Mouse (Mus musculus) midbrain, embryonic 13.5 days (tissue): ENCODE data around the gene Arl15. TPM values are rescaled to one million over a fixed set of nuclear protein-coding genes. Genes with fewer than 3 reads are reported as not detected.

Experiments used
- ATAC-seq: fragments of 200-750 bp; cut with Nextera tagmentation; 2 replicates; pipeline ENCODE4 v1.8.0; 2017; ENCODE audit warnings: mild to moderate bottlenecking, moderate TSS enrichment, moderate library complexity
- H3K27ac ChIP-seq: fragments of 300-500 bp; sonication (generic); 2 replicates; pipeline ENCODE4 v1.5.1; 2015; ENCODE audit warnings: inconsistent platforms, mild to moderate bottlenecking, moderate library complexity
- H3K27me3 ChIP-seq: fragments of 300-500 bp; sonication (generic); 2 replicates; pipeline ENCODE4 v1.6.1; 2015; ENCODE audit warnings: mild to moderate bottlenecking, inconsistent platforms
- H3K36me3 ChIP-seq: fragments of 300-500 bp; sonication (generic); 2 replicates; pipeline ENCODE4 v1.6.1; 2015; ENCODE audit warnings: mild to moderate bottlenecking, inconsistent platforms
- H3K4me1 ChIP-seq: fragments of 300-500 bp; sonication (generic); replicated peaks from 2 replicates; pipeline ENCODE4 v1.6.1; 2015; ENCODE audit warnings: inconsistent platforms
- H3K4me2 ChIP-seq: fragments of 300-500 bp; sonication (generic); replicated peaks from 2 replicates; pipeline ENCODE4 v1.6.1; 2015; ENCODE audit warnings: moderate library complexity, mild to moderate bottlenecking, inconsistent platforms
- H3K4me3 ChIP-seq: fragments of 300-500 bp; sonication (generic); replicated peaks from 2 replicates; pipeline ENCODE4 v1.5.1; 2015; ENCODE audit warnings: mild to moderate bottlenecking, inconsistent platforms
- H3K9ac ChIP-seq: fragments of 300-500 bp; sonication (generic); replicated peaks from 2 replicates; pipeline ENCODE4 v1.6.1; 2015; ENCODE audit warnings: mild to moderate bottlenecking, inconsistent platforms
- H3K9me3 ChIP-seq: fragments of 300-500 bp; sonication (generic); 2 replicates; pipeline ENCODE4 v1.6.1; 2016; ENCODE audit warnings: mild to moderate bottlenecking, inconsistent platforms
- WGBS: fragments of 180-500 bp; shearing (Covaris S2); methylation state at CpG from one replicate; pipeline ENCODE4 v1.1.7; 2015; 5-methylcytosine and 5-hydroxymethylcytosine counted together
- polyA plus RNA-seq: library from polyadenylated mRNA; unstranded; fragments of >200 nt; fragmentation: Nextera tagmentation; extraction: Ambion mirVana; gene quantifications from 2 replicates; pipeline ENCODE4 v1.2.1, GENCODE M21; 2015

Arl15 gene
- polyA plus RNA-seq, 1 experiment from 2014 or later = 15.0 TPM

DNA sequence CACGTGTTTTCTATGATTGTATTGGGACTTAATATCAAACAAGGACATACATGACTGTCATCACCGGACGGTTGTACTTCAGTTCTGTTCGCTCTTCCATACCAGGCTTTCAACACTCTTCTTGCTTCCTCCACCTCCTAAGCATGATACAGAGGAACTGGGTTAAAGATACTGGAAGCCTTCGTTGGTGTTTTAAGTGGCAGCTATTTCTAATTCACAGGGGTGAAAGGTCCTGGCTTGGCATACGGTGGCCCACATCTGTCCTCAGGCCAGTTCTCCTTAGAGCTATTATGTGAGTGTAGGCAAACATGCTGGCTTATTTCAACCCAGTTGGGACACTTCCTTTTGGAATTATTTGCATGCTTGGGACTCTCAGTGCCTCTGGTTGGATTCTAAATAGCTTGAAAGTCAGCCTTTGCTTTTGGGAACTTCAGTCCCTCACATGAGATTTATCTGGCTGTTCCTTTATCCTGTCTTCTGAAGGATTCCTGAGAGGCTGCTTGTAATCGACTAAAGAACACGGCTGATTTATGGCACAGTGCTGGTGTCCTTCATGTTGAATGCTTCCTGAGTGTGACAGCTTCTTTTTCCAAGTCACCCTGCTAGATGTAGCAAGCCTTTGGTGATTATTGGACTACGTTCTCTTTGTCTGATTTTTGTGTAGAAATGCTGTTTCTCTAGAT, 17.7 kb downstream of the Arl15 start:
- Histone ChIP-seq H3K36me3 (no peaks in the 10 kb centered on the region), H3K27me3 (no peaks in the 10 kb centered on the region), H3K4me1 (peaks cover 8% of the 10 kb centered on the region; the same call in 1 of the 2 replicates), H3K9me3 (no peaks in the 10 kb centered on the region), H3K4me2 (no peak overlapping the region), H3K27ac (no peak overlapping the region), H3K4me3 (no peak overlapping the region), H3K9ac (no peak overlapping the region)
- 74% methylated on average over 9 of the region's 9 CpGs for WGBS
- ATAC-seq = no peak

DNA sequence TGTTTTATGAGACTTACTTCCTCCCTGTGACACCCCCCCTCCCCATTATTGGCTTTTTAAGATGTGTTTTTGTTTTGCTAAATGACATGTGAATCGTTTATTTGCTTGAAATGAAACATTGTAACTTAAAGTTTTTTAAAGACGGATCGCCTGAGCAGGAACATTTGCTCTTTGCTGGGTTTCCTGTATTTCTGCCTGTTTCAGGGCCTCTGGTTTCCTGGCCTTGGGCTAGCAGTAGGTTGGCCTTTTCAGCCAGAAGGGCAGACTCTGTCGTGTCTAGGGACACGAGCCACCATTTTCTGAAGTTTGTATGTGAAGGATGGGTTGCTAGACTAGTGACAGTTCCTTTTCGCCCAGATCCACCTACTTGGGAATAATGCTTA, 18.3 kb downstream of the Arl15 start:
- 91% methylated on average over 6 of the region's 6 CpGs for WGBS
- no peak for ATAC-seq

DNA sequence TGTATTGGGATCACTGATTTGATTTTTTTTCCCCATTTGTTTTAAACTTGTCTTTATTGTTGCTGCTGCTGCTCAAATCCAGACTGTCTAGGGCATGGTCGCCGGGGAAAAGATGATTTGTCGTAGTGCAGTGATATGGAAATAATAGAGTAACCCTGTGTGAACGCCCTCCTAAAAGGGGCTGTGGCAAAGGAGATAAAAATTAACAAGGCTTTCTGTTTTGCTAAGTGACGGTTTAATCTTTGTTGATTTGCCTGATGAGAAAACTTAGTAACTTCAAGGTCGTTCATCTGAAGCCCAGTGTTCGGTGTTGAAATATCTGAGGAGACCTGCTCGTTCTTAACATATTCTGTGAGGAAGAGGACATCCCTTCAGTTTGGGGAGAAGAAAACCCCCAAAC, 19.8 kb downstream of the Arl15 start:
- ATAC-seq = no peak
- Histone ChIP-seq H3K4me2 (no peak overlapping the region), H3K4me3 (no peak overlapping the region), H3K27ac (no peak overlapping the region), H3K36me3 (no peaks in the 10 kb centered on the region), H3K9ac (no peak overlapping the region), H3K4me1 (peaks cover 8% of the 10 kb centered on the region; the same call in 1 of the 2 replicates), H3K9me3 (no peaks in the 10 kb centered on the region), H3K27me3 (no peaks in the 10 kb centered on the region)
- WGBS = 81% methylated on average over 8 of the region's 8 CpGs

More for the DNA sequence above, 18.3 kb downstream of the Arl15 start:
- Histone ChIP-seq H3K4me3 (no peak overlapping the region), H3K4me1 (peaks cover 8% of the 10 kb centered on the region; the same call in 1 of the 2 replicates), H3K9ac (no peak overlapping the region), H3K4me2 (no peak overlapping the region), H3K27ac (no peak overlapping the region), H3K36me3 (no peaks in the 10 kb centered on the region), H3K9me3 (no peaks in the 10 kb centered on the region), H3K27me3 (no peaks in the 10 kb centered on the region)

DNA sequence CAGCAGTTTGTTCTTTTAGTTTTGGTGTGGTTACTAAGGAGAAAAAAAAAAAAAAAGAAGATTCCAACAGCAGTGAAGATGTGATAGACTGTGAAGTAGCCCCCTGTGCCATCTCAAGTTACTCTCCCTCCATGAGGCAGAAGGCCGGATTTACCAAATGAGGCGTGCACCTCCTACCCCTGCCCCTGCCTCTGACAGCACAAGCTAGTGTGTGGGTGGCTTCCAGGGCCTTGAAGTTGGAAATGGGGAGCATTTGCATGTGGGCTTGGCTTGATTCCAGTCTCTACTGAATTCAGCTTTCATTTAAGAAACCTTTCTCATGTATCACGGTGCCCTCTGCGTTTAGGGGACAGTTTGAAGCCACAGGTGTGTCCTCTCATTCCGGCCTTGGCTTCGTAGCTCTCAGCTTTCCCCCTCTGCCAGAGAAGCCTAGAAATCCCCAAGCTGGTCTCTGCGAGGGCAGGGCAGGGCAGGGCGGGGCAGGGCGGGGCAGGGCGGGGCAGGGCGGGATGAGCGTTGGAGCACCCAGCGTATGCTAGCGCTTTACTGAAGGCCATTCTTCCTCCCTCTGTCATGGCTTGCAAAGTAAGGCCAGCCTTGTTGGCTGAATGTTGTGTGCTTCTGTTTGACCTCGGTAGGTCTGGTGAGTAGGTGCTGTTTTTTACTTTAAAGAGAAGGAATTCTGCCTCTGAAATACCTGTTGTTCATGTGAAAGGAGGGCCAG, 21.6 kb downstream of the Arl15 start:
- WGBS = 29% methylated on average over 14 of the region's 15 CpGs
- ATAC-seq = no peak; the same call in 1 of the 2 replicates
- H3K9me3 ChIP-seq = no peaks in the 10 kb centered on the region

DNA sequence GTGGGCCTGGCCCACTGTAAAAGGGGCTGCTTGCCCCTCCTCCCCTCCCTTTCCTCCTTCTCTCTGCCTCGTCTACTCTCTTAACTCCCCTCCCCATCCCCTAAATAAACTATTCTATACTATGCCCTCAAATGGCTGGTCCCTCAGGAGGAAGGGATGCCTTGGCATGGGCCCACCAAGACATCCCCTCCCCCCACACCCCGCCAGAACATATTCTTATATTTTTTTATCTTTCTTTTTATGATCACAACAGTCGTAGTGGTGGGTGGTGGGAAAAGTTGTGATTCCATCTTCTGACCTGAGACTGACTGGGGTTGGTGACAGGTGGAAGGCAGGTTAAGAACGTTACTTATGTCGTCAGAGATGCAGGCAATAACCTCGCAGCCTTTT, 22.1 kb downstream of the Arl15 start:
- H3K27me3 ChIP-seq = no peaks in the 10 kb centered on the region
- WGBS = 75% methylated on average over 6 of the region's 6 CpGs
- H3K27ac ChIP-seq = no peak overlapping the region
- peaks cover 8% of the 10 kb centered on the region; the same call in 1 of the 2 replicates for H3K4me1 ChIP-seq
- no peak overlapping the region for H3K9ac ChIP-seq
- no peaks in the 10 kb centered on the region for H3K36me3 ChIP-seq
- no peak overlapping the region for H3K4me3 ChIP-seq
- no peak for ATAC-seq
- no peaks in the 10 kb centered on the region for H3K9me3 ChIP-seq
- no peak overlapping the region for H3K4me2 ChIP-seq

More for the DNA sequence above, 21.6 kb downstream of the Arl15 start:
- Histone ChIP-seq H3K27me3 (no peaks in the 10 kb centered on the region), H3K4me1 (peaks cover 8% of the 10 kb centered on the region; the same call in 1 of the 2 replicates), H3K27ac (no peak overlapping the region), H3K4me3 (no peak overlapping the region), H3K4me2 (no peak overlapping the region), H3K9ac (no peak overlapping the region), H3K36me3 (no peaks in the 10 kb centered on the region)

DNA sequence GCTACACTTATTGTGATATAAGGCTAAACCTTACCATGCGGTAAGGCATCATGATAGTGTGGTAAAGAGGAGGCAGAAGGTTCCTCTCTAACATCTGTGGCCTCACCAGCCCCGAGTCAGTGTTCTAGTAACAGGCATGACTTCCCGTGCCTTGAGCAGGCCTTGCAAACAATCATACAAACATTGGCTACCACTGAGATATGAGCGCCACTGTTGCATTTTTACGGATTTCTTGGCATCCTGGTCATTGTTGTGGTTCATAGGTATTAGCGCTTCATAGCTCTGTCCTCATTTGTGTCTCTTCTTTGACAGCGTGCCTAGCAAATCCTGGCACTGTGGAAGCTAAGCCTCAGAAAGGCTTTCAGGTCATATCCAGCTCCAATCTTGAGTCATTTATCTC, 24.7 kb downstream of the Arl15 start:
- no peak for ATAC-seq
- Histone ChIP-seq H3K4me3 (no peak overlapping the region), H3K27ac (no peak overlapping the region), H3K9me3 (no peaks in the 10 kb centered on the region), H3K9ac (no peak overlapping the region), H3K4me1 (peaks cover 8% of the 10 kb centered on the region; the same call in 1 of the 2 replicates), H3K4me2 (no peak overlapping the region), H3K27me3 (no peaks in the 10 kb centered on the region), H3K36me3 (no peaks in the 10 kb centered on the region)
- 95% methylated on average over 7 of the region's 7 CpGs for WGBS

DNA sequence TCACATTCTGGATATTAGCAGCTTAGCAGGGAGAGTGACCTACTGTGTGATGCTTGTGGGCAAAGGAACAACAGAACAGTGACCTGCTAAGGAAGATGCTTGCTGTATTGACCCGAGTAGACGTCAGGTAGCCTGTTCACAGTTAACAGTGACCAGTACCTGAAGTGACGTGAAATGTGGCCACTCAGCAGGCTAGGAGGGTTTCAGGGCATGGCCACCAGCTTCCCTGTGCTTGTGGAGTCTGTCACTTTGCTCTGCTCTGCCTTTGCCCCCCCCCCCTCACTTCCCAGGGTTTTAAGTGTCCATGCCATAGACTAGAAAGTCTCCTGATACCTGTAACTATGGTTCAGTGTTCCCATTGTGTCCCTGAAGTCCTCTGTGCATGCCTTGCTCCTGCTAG, 25.9 kb downstream of the Arl15 start:
- no peak for ATAC-seq
- H3K4me1 ChIP-seq = peaks cover 8% of the 10 kb centered on the region; the same call in 1 of the 2 replicates
- no peaks in the 10 kb centered on the region for H3K27me3 ChIP-seq
- H3K36me3 ChIP-seq = no peaks in the 10 kb centered on the region
- no peak overlapping the region for H3K4me3 ChIP-seq
- no peaks in the 10 kb centered on the region for H3K9me3 ChIP-seq
- 95% methylated on average over 3 of the region's 3 CpGs for WGBS
- no peak overlapping the region for H3K27ac ChIP-seq
- no peak overlapping the region for H3K9ac ChIP-seq
- no peak overlapping the region for H3K4me2 ChIP-seq

DNA sequence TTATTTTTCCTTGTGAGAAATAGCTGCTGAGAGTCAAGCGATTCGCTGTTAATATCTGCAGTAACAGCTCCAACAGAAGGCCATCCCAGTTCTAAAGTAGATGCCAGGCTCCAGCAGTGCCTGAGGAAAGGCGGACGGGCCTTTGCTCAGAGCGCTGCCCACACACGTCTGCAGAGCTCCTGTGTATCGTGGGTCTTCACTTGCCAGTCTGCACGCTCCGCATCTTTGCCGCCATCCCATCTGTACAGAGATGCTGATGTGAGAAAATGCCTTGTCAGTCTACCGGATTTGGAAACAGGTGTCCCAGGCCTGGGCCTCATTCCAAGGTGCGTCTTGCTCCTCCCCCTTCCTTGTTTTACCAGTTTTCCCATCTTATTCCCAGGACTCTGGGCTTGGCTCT, 27.6 kb downstream of the Arl15 start:
- H3K4me3 ChIP-seq = no peak overlapping the region
- H3K9ac ChIP-seq = no peak overlapping the region
- 90% methylated on average over 12 of the region's 12 CpGs for WGBS
- no peak for ATAC-seq
- H3K27me3 ChIP-seq = no peaks in the 10 kb centered on the region
- no peak overlapping the region for H3K4me2 ChIP-seq
- H3K27ac ChIP-seq = no peak overlapping the region
- no peaks in the 10 kb centered on the region for H3K9me3 ChIP-seq
- no peaks in the 10 kb centered on the region for H3K4me1 ChIP-seq
- no peaks in the 10 kb centered on the region for H3K36me3 ChIP-seq

DNA sequence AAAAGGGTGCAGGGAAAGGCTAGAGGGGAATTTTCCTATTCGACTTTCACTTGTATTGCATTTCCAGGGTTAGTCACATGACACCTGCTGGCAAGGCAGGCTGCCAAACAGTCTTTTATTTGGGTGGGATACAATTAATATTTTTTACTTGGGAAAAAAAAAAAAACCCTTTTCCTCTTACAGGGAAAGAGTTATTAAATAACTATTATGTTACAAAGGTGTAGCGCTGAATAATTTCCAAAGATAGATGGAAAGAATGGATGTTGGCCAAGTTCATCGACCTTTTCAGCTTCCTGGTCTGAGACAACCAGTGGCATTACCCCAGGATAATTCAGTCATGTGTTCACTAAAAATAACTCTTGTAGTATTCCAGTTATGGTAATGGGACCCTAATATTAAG, 29.7 kb downstream of the Arl15 start:
- H3K4me3 ChIP-seq = no peak overlapping the region
- H3K27ac ChIP-seq = no peak overlapping the region
- H3K27me3 ChIP-seq = no peaks in the 10 kb centered on the region
- H3K36me3 ChIP-seq = no peaks in the 10 kb centered on the region
- H3K9me3 ChIP-seq = no peaks in the 10 kb centered on the region
- no peak overlapping the region for H3K9ac ChIP-seq
- no peak for ATAC-seq
- WGBS = 88% methylated on average over 3 of the region's 3 CpGs
- H3K4me1 ChIP-seq = no peaks in the 10 kb centered on the region
- no peak overlapping the region for H3K4me2 ChIP-seq

DNA sequence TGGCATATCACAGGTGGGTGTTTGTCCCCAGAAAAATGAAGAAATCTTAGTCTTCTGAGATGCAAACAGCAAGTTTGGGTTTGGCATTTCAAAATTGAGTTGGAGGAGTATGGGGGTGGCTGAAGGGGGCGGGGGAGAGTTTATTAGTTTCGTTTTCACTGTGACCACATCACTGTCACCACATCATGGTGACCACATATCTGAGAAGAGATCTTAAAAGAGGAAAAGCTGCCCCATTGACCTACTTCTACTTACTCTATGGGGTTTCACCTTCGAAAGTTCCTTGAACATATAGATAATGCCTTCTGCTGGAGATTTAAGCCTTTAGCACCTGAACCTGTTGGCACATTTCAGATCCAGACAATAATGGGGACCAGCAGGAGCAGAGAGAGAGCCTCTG, 34.3 kb downstream of the Arl15 start:
- H3K27ac ChIP-seq = no peak overlapping the region
- H3K9me3 ChIP-seq = 0 out of 2 replicates have a peak, but pooled peaks cover 10% of the 10 kb centered on the region
- no peak overlapping the region for H3K9ac ChIP-seq
- 94% methylated on average over 3 of the region's 3 CpGs for WGBS
- no peaks in the 10 kb centered on the region for H3K36me3 ChIP-seq
- no peak overlapping the region for H3K4me3 ChIP-seq
- H3K4me1 ChIP-seq = no peaks in the 10 kb centered on the region
- ATAC-seq = no peak
- no peaks in the 10 kb centered on the region for H3K27me3 ChIP-seq
- H3K4me2 ChIP-seq = no peak overlapping the region

DNA sequence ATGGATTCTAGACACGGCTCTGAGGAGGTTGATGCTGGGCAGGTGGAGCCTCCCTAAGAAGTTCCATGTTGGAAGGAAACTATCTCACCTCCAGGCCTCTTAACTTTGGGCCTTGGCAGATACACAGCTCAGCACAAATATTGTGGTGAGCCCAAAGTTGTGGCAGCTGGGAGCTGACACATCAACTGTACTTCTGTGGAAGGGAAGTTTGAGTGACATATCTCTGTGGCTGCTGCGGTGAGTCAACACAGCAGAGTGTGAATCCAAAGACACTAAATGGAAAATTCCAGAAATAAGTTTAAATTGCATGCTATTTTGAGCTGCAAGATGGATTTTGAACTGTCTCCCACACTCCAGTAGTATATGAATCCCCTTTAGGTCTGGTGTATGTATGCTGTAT, 34.8 kb downstream of the Arl15 start:
- H3K4me3 ChIP-seq = no peak overlapping the region
- H3K9ac ChIP-seq = no peak overlapping the region
- H3K36me3 ChIP-seq = no peaks in the 10 kb centered on the region
- ATAC-seq = no peak
- 92% methylated on average over 2 of the region's 2 CpGs for WGBS
- no peaks in the 10 kb centered on the region for H3K27me3 ChIP-seq
- 0 out of 2 replicates have a peak, but pooled peaks cover 10% of the 10 kb centered on the region for H3K9me3 ChIP-seq
- no peak overlapping the region for H3K4me2 ChIP-seq
- H3K4me1 ChIP-seq = no peaks in the 10 kb centered on the region
- H3K27ac ChIP-seq = no peak overlapping the region

DNA sequence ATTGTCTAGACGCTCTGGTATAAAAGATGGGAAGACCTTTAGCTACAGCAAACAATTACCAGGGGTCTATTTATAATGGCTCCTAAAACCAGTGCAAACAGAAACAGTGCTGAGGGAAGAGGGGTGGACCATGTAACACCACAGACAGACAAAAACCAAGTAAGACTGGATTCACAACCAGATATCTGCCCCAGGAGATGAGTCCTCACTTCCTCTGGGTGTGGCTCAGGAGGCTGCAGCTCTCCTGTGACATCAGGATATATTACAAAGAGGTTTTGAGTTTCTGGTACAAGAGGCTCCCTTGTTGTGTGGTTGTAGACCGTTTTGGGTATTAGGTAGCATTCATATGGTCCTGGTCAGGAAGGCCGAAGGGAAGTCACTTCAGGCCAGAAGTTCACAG, 36.5 kb downstream of the Arl15 start:
- Histone ChIP-seq H3K4me2 (no peak overlapping the region), H3K36me3 (no peaks in the 10 kb centered on the region), H3K27me3 (no peaks in the 10 kb centered on the region), H3K4me1 (no peaks in the 10 kb centered on the region), H3K27ac (no peak overlapping the region), H3K9me3 (0 out of 2 replicates have a peak, but pooled peaks cover 10% of the 10 kb centered on the region), H3K4me3 (no peak overlapping the region), H3K9ac (no peak overlapping the region)
- WGBS = 92% methylated on average over 3 of the region's 3 CpGs
- ATAC-seq = no peak
